Mouse (Mus musculus) cerebellum, adult 11 months (tissue): ENCODE measurements around the gene Lrp5.

Source experiments
- DNase-seq: peaks from one replicate; pipeline ENCODE4 v3.0.0; 2022

Lrp5 gene

DNA sequence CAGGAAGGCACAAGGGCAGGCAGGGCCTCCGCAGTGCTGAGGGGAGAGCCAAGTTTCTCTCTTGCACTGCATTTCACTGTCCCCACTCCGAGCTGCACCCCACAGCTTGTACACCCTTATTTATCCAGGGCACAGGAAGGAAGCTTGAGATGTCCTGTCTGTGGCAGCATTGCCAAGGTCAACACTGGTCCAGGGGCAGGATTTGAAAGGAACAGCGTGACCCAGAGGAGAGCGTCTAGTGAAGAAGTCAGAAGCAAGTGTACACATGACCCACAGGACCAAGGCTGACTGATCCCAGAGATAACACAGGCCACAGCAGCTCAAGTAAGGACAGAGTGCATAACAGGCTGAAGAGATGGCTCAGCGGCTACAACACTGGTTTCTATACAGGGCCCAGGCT, 32.3 kb downstream of the Lrp5 start:
- no peak for DNase-seq

DNA sequence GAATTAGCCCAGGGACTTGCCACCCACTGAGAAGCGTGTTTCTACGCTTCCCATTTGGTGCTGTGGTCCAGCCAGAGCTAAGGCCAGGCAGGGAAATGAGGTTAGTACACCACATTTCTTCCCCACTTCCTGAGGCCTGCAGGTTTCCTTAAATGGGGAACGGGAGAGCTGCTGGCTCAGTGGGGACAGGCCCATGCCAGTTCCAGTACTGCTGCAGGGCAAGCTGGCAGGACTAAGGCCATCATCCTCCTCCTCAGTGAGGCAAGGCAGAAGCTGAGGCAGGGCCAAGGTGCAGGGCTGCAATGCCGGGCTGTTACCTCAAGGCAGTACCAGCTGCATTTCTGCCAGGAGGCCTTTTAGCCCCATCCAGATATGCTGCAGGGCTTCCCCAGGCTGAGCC, 32.9 kb downstream of the Lrp5 start:
- no peak for DNase-seq

DNA sequence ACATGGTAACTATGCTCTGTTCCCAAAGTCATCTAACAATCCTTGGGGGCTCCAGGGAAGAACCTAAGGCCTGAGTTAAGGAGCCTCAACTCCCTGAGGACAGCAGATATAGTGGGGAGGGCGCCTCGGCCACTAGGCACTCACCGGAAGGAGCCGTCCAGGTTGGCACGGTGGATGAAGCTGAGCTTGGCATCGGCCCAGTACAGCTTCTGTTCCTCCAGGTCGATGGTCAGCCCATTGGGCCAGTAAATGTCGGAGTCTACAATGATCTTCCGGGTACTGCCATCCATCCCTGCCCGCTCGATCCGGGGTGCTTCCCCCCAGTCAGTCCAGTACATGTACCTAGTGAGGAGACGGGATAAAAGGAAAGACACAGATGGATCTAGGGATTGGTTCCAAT, 34.4 kb downstream of the Lrp5 start:
- no peak for DNase-seq

DNA sequence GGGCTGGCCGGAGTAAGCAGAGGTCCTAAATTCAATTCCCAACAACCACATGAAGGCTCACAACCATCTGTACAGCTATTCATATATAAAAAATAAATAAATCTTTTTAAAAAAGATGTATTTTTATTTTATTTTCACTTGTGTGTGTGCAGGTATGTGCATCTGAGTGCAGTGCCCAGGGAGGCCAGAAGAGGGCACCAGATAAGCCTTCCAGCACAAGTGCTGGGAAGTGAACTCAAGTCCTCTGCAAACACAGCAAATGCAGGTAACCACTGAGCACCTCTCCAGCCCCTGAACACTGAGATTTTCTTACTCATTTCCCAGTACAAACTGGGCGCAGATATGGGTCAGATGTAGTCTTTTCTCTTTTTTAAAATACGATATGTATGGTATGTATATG, 35.1 kb downstream of the Lrp5 start:
- no peak for DNase-seq

GRCm38 (mm10) chr19:3650448-3650847, 35.9 kb downstream of the Lrp5 start:
- no peak for DNase-seq

DNA sequence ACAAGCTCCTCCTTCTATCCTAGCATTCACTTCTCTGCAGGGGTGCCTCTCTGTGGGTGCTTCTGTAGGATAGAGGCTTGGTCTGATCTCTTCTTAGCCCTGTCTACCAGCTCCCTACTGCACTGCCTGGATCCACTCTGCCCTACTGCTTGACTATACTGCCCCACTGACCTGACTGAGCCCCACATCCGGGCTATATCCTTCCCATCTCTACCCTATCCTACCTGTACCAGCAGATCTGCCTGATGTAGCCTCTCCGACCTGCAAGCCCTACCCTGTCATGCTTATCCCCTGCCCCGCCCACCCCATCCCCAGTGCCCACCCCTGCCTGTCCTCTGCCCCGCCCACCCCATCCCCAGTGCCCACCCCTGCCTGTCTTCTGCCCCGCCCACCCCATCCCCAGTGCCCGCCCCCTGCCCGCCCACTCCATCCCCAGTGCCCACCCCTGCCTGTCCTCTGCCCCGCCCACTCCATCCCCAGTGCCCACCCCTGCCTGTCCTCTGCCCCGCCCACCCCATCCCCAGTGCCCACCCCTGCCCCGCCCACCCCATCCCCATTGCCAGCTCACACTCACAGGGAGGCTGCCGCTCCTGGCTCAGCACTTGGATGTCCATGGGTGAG, 37.4 kb downstream of the Lrp5 start:
- DNase-seq, result no peak

DNA sequence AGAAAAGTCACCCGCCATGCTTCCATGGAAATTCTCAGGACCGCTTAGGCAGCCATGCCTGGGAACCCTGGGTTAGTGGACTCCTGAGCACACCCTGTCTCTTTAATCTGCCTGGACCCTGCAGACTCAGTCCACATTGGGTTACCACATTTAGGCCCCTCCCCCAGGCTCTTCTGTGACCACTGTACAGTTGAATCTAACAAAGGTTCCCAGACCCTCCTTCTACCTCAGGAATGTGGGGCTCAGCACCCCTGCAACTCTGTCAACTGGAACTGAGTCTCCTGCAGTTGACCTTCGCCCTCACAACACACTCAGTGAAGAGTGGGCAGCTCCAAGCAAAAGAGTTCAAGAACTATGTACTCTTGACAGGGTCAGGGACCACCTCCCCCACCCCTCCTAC, 38.4 kb downstream of the Lrp5 start:
- DNase-seq, result no peak

DNA sequence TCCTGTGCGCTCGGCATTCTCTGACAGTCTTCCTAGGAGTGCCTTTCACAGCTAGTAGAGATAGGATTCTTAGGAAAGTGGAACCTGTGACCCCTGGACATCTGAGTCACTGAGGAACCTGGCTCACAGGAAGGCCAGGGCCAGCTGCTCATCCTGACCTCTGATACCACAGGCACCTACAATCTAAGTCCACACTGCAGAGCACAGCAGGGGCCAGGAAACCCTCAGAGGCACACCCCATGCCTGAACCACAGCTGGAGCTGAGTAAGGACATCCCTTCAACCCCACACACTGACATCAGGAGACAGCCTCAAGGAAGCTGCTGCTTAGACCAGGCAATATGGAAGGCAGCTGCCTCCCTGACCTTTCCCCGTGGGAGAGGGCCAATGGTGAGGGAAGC, 40.6 kb downstream of the Lrp5 start:
- DNase-seq, result no peak

GRCm38 (mm10) chr19:3645318-3645717, 41.0 kb downstream of the Lrp5 start:
- no peak for DNase-seq

DNA sequence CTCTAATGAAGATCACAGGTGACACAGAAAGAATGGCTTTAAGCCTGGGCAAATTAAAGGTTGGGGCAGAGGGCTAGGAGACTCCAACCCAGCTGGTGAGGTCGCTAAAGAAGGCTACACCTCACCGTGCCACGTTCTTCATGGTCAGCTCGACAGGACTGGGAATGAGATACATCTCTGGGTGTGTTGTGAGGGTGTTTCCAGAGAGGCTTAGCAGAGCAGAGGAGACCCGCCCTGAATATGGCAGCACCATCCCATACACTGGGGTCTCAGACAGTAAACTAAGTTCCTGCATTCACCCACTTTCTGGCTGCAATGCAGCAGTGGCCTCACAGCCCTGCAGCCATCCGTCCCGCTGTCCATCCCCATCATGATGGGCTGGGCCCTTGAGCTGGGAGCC, 46.8 kb downstream of the Lrp5 start:
- DNase-seq, result no peak

DNA sequence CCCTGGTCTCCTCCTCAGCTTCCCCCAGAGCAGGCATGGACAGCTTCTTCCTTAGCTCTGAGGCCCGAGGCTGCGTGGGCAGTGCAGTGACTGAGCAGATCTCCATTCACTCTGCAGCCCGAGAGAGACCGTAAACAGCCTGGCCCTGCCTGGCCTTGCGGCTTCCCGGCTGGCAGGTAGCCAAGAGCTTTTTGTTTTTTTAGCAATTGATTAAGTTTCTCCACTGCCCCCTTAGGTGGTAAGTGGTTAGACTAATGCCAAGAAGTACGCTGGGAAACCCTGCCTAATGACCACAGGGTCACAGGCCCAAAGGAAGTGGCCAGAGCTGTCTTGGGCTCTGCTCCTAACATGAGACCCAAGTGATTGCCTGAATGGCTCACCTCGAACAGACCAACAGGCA, 47.7 kb downstream of the Lrp5 start:
- no peak for DNase-seq

DNA sequence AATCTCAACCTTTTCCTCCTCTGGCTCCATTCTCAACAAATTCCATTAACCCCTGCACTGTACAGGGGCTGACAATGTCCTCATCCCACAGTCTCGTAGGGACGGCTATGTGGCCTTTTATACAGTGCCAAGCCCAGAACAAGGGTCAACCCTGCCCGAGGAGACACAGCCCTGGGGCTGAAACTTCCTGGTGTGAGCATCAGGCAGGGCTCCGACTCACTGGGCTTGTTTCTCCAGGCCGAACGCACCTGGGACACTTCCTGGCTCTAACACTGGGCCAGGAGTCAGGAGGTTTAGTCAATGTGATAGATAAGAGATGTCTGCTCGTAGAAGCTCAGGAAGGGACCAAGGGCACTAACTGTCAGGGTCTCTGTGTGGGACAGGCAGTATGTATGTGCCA, 54.3 kb downstream of the Lrp5 start:
- no peak for DNase-seq

DNA sequence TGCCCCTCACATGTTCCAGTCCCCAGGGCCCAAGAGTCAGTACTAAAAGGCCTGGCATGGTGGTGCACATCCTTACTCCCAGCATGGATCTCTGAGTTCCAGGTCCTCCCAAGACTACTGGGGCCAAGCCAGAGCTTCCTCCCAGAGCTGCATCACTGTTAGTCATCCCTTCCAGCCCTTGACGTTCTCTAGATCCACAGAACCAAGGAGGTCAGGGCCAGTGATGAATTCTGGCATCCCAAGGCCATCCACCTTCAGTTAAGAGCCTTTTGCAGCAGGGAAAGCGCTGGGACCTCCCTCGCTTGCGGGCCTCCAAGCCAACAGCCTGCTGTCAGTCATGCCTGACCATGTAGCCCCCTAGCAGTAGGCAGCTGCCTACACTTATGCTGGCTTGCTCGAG, 54.9 kb downstream of the Lrp5 start:
- DNase-seq, result no peak

GRCm38 (mm10) chr19:3630486-3630885, 55.9 kb downstream of the Lrp5 start:
- DNase-seq, result peak; percentile 24

DNA sequence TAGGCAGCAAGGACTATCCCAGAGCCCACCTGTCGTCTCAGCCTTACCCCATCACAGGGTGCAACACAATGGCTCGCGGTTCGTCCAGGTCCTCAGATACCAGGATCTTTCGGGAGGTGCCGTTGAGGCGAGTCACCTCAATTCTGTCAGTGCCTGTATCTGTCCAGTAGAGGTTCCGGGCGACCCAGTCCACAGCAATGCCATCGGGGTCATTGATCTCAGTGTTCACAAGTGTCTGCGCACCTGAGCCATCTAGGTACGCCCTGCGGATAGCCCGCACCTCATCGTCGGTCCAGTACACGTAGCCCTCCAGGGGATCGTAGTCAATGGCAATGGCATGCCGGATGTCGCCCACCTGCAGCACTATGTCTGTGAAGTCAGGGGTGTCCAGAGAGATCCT, 56.3 kb downstream of the Lrp5 start:
- no peak for DNase-seq

DNA sequence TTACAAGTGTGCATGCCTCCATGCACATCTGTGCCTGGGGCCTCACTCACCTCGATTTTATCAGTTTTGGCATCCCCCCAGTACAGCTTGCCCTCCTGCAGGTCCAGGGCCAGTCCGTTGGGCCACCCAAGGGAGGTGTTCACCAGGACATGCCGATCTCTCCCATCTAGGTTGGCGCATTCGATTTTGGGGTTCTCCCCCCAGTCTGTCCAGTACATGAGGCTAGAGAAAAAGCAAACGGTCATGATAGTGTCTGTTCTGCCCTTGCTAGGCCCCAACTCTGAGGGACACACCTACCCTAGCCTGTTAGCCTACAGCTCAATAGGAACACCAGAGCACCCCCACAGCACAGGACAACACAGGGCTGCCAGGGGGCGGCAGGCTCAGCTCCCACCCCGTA, 58.1 kb downstream of the Lrp5 start:
- no peak for DNase-seq

GRCm38 (mm10) chr19:3625111-3625510, 61.3 kb downstream of the Lrp5 start:
- no peak for DNase-seq

GRCm38 (mm10) chr19:3623824-3624223, 62.5 kb downstream of the Lrp5 start:
- peak; percentile 13 for DNase-seq

DNA sequence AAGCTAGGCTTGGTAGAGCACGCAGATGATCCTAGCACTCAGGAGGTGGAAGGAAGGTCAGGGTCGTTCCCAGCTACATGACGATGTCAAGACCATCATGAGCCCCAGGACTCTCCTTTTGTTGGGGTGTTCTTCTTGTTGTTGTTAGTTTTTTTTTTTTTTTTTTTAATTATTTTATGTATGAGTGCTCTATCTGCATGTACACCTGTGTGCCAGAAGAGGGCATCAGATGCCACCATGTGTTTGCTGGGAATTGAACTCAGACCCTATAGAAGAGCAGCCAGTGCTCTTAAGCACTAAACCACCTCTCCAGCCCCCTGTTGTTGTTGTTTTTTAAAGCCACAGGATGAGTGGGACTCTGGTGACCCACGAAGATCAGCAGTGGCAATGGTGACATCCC, 63.1 kb downstream of the Lrp5 start:
- DNase-seq, result no peak

DNA sequence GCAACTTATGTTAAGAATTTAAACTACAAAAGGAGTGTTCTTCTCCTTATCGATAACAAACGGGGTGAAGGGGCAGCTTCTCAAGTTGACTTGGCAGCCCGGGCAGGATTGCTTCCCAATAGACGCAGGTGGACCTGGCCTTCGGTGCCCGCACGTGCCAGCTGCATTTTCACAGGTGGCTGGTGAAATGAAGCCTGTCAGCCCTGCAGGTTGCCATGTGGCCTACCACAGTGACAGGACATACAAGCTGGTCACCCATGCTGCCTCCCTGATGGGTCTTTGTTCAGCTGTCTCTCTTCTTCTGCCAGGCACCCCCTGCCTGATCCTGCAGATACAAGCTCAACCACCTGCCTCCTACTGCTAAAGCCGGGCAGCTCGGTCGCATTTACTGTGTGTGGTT, 65.5 kb downstream of the Lrp5 start:
- DNase-seq, result no peak

DNA sequence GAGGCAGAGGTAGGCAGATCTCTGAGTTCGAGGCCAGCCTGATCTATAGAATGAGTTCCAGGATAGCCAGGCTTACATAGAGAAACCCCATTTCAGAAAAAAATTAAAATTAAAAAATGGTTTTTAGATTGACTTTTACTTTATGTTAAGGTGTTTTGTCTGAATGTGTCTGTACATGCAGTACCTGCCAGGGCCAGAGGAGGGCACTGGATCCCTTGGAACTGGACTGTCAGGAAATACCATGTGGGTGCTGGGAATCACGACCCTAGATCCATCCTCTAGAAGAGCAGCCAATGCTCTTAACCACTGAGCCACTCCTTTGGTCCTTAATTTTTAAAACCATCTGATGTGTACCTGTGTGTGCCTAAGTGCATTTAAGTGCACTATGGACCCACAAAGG, 67.0 kb downstream of the Lrp5 start:
- no peak for DNase-seq

DNA sequence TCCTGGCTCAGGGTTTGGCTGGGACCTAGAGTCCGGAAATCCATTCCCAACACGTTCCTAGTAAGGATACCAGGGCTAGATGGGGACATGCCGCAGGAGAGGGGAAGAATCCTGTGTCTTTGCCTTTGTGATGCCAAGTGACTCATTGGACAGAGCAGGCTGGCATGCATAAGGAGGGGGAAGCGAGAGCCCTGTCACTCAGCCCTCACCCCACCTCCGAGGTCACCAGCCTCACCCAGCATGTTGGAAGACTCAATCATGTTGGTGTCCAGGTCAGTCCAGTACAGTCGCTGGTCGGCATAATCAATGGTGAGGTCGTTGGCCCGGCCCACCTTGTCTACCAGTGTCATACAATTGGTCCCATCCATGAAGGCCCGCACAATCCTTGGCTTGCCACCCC, 72.4 kb downstream of the Lrp5 start:
- DNase-seq, result no peak

DNA sequence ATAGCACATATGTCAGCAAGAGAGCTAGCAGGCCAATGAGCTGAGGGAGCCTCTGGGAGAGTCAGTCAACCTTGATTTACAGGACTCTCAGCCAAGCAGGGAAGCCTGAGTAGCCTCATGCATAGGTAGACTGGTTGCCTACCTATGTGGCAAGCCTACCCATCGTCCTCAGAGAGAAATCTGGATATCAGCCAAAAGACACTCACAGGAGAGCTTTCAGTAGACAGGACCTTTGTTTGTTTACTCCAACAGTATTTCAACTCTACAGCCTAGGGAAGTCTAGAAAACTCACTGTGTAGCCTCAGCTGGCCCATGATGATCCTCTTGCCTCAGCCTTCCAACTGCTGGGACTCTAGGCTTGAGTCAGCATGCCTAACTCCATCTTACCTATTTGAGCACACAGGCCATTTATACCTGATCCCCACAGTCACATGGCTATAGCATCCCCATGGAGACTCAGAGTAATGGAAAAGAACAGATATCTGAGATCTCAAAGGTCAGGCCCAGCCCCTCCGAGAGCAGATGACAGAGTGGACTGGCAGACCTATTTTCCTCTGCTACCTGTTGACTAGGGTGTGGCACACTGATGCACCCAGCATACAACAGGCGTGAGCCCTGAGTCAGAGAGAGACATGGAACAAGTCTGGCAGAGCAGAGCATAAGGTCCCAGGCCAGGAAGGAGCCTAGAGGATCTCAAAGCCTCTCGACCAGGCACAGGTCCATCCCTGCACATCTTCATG, 73.7 kb downstream of the Lrp5 start:
- no peak for DNase-seq

GRCm38 (mm10) chr19:3611730-3612129, 74.6 kb downstream of the Lrp5 start:
- no peak for DNase-seq

DNA sequence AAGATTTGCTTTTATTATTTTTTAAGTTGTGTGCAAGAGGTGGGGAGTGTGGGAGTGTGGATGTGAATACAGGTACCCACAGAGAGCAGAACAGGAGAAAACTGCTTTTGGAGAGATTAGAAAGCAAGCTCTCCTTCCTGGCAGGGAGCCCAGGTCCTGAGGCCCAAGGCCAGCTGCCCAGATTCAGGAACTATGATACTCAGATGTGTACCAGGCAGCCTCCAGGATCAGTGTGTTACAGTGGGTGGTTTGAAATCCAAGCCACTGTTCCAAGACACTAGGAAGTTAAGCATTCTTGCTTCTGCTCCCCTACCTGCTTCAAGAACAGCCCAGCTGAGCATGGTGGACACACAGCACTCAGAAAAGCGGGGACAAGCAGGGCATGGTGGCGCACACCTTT, 75.5 kb downstream of the Lrp5 start:
- DNase-seq, result peak; percentile 42
